Mouse (Mus musculus) lung, embryonic 15.5 days (tissue): ENCODE measurements around the gene Gfra4. TPM values are rescaled to one million over a fixed set of nuclear protein-coding genes. Genes with fewer than 3 reads are reported as not detected.
"Not testable (repeated sequence)": the region's sequence is repeated elsewhere in the genome, so short reads cannot be mapped to it uniquely, and the experiment has no call there.

ENCODE experiments used
- ATAC-seq: fragments of 200-750 bp; cut with Nextera tagmentation; 2 replicates; pipeline ENCODE4 v1.8.0; 2017; ENCODE audit warnings: moderate number of reproducible peaks, borderline replicate concordance; ENCODE audit not compliant: low FRiP score, low TSS enrichment; ENCODE audit errors: extremely low read depth
- H3K27ac ChIP-seq: fragments of 300-500 bp; sonication (generic); 2 replicates; pipeline ENCODE4 v1.5.1; 2015; ENCODE audit warnings: moderate library complexity, mild to moderate bottlenecking, inconsistent platforms
- H3K27me3 ChIP-seq: fragments of 300-500 bp; sonication (generic); 2 replicates; pipeline ENCODE4 v1.6.1; 2015; ENCODE audit warnings: inconsistent platforms
- H3K36me3 ChIP-seq: fragments of 300-500 bp; sonication (generic); 2 replicates; pipeline ENCODE4 v1.6.1; 2015; ENCODE audit warnings: inconsistent platforms
- H3K4me1 ChIP-seq: fragments of 300-500 bp; sonication (generic); 2 replicates; pipeline ENCODE4 v1.6.1; 2015; ENCODE audit warnings: inconsistent platforms
- H3K4me2 ChIP-seq: fragments of 300-500 bp; sonication (generic); 2 replicates; pipeline ENCODE4 v1.6.1; 2015; ENCODE audit warnings: inconsistent platforms, mild to moderate bottlenecking, moderate library complexity
- H3K4me3 ChIP-seq: fragments of 300-500 bp; sonication (generic); 2 replicates; pipeline ENCODE4 v1.5.1; 2015; ENCODE audit warnings: mild to moderate bottlenecking, inconsistent platforms
- H3K9ac ChIP-seq: fragments of 300-500 bp; sonication (generic); 2 replicates; pipeline ENCODE4 v1.6.1; 2015; ENCODE audit warnings: inconsistent platforms
- H3K9me3 ChIP-seq: fragments of 300-500 bp; sonication (generic); 2 replicates; pipeline ENCODE4 v1.6.1; 2016; ENCODE audit warnings: inconsistent platforms
- WGBS: fragments of 180-500 bp; shearing (Covaris S2); methylation state at CpG from one replicate; pipeline ENCODE4 v1.1.7; 2015; 5-methylcytosine and 5-hydroxymethylcytosine counted together
- polyA plus RNA-seq: library from polyadenylated mRNA; unstranded; fragments of >200 nt; fragmentation: Nextera tagmentation; extraction: Ambion mirVana; gene quantifications from 2 replicates; pipeline ENCODE4 v1.2.1, GENCODE M21; 2015

Gene Gfra4
- polyA plus RNA-seq, 1 experiment from 2014 or later: 12.5 TPM

GRCm38 (mm10) chr2:131044989-131045720, 2.3 kb upstream of the Gfra4 start:
- no peaks in the 10 kb centered on the region for H3K9me3 ChIP-seq

GRCm38 (mm10) chr2:131044354-131044852, 1.5 kb upstream of the Gfra4 start:
- Histone ChIP-seq H3K4me2 (peak overlapping the region; percentile 34), H3K9ac (no peak overlapping the region), H3K27me3 (peaks cover 40% of the 10 kb centered on the region), H3K27ac (no peak overlapping the region), H3K9me3 (no peaks in the 10 kb centered on the region), H3K4me3 (no peak overlapping the region), H3K4me1 (peaks cover 19% of the 10 kb centered on the region), H3K36me3 (no peaks in the 10 kb centered on the region)
- peak; percentile 48; the same call in 1 of the 2 replicates for ATAC-seq
- WGBS: 5% methylated on average over 7 of the region's 7 CpGs

More at GRCm38 (mm10) chr2:131044989-131045720, 2.3 kb upstream of the Gfra4 start:
- WGBS: 41% methylated on average over 9 of the region's 9 CpGs
- H3K9ac ChIP-seq: no peak overlapping the region
- H3K27ac ChIP-seq: no peak overlapping the region; the same call in 1 of the 2 replicates
- no peaks in the 10 kb centered on the region for H3K36me3 ChIP-seq
- peak overlapping the region; percentile 34; the same call in 1 of the 2 replicates for H3K4me2 ChIP-seq
- H3K4me3 ChIP-seq: no peak overlapping the region
- H3K27me3 ChIP-seq: peaks cover 33% of the 10 kb centered on the region
- H3K4me1 ChIP-seq: peaks cover 19% of the 10 kb centered on the region
- no peak; the same call in 1 of the 2 replicates for ATAC-seq

GRCm38 (mm10) chr2:131040854-131041825, 1.7 kb downstream of the Gfra4 start:
- peak overlapping the region; percentile 98 for H3K4me2 ChIP-seq
- peak; percentile 43; the same call in 1 of the 2 replicates for ATAC-seq
- 3% methylated on average over 104 of the region's 115 CpGs for WGBS
- H3K9me3 ChIP-seq: no peaks in the 10 kb centered on the region
- H3K9ac ChIP-seq: peak overlapping the region; percentile 53
- peak overlapping the region; percentile 56 for H3K4me3 ChIP-seq
- H3K36me3 ChIP-seq: no peaks in the 10 kb centered on the region
- peaks cover 47% of the 10 kb centered on the region for H3K27me3 ChIP-seq
- H3K4me1 ChIP-seq: peaks cover 19% of the 10 kb centered on the region
- no peak overlapping the region for H3K27ac ChIP-seq

DNA sequence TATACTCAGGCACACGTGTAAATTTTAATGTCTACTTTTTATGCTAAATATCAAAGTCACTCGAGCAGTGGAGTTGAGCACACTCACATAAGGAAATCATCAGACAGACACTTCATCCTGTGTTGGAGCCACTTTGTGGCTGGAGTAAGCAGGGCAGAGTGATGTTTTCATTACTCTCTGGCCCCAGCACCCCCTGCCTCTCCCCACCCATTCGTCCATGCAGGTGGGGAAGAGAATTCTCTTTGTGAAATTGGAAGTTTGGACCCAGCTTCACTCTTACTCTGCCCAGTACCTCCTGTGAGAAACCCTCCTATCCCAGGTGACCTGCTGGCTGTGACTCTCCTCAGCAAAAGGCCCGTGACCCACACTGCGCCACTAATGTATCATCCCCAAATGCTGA, 4.2 kb downstream of the Gfra4 start:
- peaks cover 47% of the 10 kb centered on the region for H3K27me3 ChIP-seq
- no peak overlapping the region for H3K4me3 ChIP-seq
- no peaks in the 10 kb centered on the region for H3K9me3 ChIP-seq
- no peak overlapping the region for H3K27ac ChIP-seq
- H3K36me3 ChIP-seq: no peaks in the 10 kb centered on the region
- H3K4me2 ChIP-seq: no peak overlapping the region
- WGBS: 77% methylated on average over 5 of the region's 5 CpGs
- H3K9ac ChIP-seq: no peak overlapping the region
- ATAC-seq: no peak
- peaks cover 8% of the 10 kb centered on the region for H3K4me1 ChIP-seq

DNA sequence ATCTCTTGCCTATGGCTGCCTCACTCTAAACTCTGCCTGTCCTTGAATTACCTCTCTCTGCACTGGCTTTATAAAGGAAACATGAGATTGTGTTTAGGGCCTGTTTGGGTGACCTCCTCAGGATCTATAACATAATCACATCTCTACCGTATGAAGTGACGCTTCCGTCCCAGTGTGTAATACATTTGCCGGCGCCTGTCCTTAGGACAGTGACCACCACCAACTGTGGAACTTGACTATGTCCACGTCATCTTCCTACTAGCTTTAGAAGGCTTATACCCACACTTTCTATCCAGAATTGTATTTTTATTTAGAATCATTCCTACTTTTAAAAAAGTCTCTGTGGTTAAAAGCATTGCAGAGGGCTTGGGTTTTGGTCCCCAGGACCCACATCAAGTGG, 4.7 kb downstream of the Gfra4 start:
- no peak overlapping the region for H3K4me3 ChIP-seq
- H3K27ac ChIP-seq: no peak overlapping the region
- H3K36me3 ChIP-seq: no peaks in the 10 kb centered on the region
- peaks cover 8% of the 10 kb centered on the region for H3K4me1 ChIP-seq
- H3K9ac ChIP-seq: no peak overlapping the region
- no peak for ATAC-seq
- H3K9me3 ChIP-seq: no peaks in the 10 kb centered on the region
- 81% methylated on average over 6 of the region's 6 CpGs for WGBS
- H3K4me2 ChIP-seq: no peak overlapping the region
- peaks cover 45% of the 10 kb centered on the region for H3K27me3 ChIP-seq

GRCm38 (mm10) chr2:131037226-131037990, 5.5 kb downstream of the Gfra4 start:
- no peak overlapping the region for H3K27ac ChIP-seq
- ATAC-seq: no peak
- H3K9ac ChIP-seq: no peak overlapping the region
- H3K4me2 ChIP-seq: no peak overlapping the region
- no peaks in the 10 kb centered on the region for H3K36me3 ChIP-seq
- peaks cover 37% of the 10 kb centered on the region for H3K27me3 ChIP-seq
- H3K4me1 ChIP-seq: peaks cover 8% of the 10 kb centered on the region
- H3K4me3 ChIP-seq: no peak overlapping the region
- no peaks in the 10 kb centered on the region for H3K9me3 ChIP-seq
- WGBS: 41% methylated on average over 17 of the region's 17 CpGs

- Histone ChIP-seq H3K9me3 (no peaks in the 10 kb centered on the region), H3K4me1 (peaks cover 8% of the 10 kb centered on the region), H3K27ac (no peak overlapping the region), H3K36me3 (no peaks in the 10 kb centered on the region), H3K4me2 (no peak overlapping the region), H3K4me3 (no peak overlapping the region), H3K9ac (no peak overlapping the region), H3K27me3 (peaks cover 31% of the 10 kb centered on the region)
- no peak for ATAC-seq
These were observed 6.1 kb downstream of the Gfra4 start for GRCm38 (mm10) chr2:131036757-131037156.

DNA sequence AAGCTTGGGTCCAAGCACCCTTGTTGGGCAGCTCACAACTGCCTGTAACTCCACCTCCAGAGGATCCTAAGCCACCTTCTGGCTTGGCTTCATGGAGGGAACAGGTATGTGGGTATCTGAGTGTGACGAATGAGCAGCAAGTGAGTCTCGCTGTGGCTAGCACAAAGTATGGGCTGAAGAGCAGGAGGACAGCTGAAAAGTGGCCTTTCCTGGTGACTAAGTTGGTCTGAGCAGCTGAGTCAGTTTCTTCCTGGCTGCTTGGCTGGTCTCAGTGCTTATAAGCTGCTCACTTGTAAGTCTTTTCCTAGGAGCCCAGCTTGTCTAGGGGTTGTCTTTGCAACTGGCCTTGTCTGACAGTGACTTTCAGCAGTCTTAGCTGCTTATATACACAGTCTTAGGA, 6.5 kb downstream of the Gfra4 start:
- Histone ChIP-seq H3K9me3 (no peaks in the 10 kb centered on the region), H3K27me3 (peaks cover 27% of the 10 kb centered on the region), H3K9ac (no peak overlapping the region), H3K4me2 (no peak overlapping the region), H3K4me1 (peaks cover 4% of the 10 kb centered on the region), H3K4me3 (no peak overlapping the region), H3K36me3 (no peaks in the 10 kb centered on the region), H3K27ac (no peak overlapping the region)
- ATAC-seq: no peak
- WGBS: 81% methylated on average over 2 of the region's 2 CpGs

GRCm38 (mm10) chr2:131031406-131031805, 11.5 kb downstream of the Gfra4 start:
- H3K4me3 ChIP-seq, H3K27ac ChIP-seq, H3K27me3 ChIP-seq, H3K9ac ChIP-seq, H3K4me1 ChIP-seq, ATAC-seq, H3K36me3 ChIP-seq, H3K4me2 ChIP-seq, H3K9me3 ChIP-seq: not testable (repeated sequence)
- 40% methylated on average over 1 of the region's 1 CpGs for WGBS

GRCm38 (mm10) chr2:131030998-131031397, 11.9 kb downstream of the Gfra4 start:
- H3K27me3 ChIP-seq: no peaks in the 10 kb centered on the region
- no peaks in the 10 kb centered on the region for H3K4me1 ChIP-seq
- no peak overlapping the region for H3K4me3 ChIP-seq
- 86% methylated on average over 1 of the region's 1 CpGs for WGBS
- no peak overlapping the region for H3K9ac ChIP-seq
- no peak overlapping the region for H3K4me2 ChIP-seq
- H3K9me3 ChIP-seq: no peaks in the 10 kb centered on the region
- H3K36me3 ChIP-seq: peaks cover 6% of the 10 kb centered on the region; the same call in 1 of the 2 replicates
- no peak overlapping the region for H3K27ac ChIP-seq
- ATAC-seq: no peak

DNA sequence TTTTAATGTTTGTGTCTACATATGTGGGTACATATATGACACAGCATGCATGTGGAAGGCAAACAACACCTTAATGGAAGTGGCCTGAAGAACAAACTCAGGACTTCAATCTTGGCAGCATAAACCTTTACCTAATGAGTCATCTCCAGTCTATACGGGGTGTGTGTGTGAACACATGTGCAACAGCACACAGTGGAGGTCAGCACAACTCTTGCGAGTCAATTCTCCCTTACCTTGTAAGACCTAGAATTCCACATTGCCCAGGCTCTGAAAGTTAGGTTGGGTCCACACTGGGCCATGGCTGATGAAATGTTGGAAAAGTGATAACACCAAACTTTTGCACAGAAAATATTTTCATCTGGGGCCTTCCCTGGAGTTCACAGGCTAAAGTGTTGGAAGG, 12.3 kb downstream of the Gfra4 start:
- 77% methylated on average over 2 of the region's 2 CpGs for WGBS
- Histone ChIP-seq H3K4me3 (no peak overlapping the region), H3K9ac (no peak overlapping the region), H3K9me3 (no peaks in the 10 kb centered on the region), H3K27me3 (no peaks in the 10 kb centered on the region), H3K36me3 (peaks cover 10% of the 10 kb centered on the region; the same call in 1 of the 2 replicates), H3K4me2 (no peak overlapping the region), H3K27ac (no peak overlapping the region), H3K4me1 (no peaks in the 10 kb centered on the region)
- no peak for ATAC-seq
